Mouse (Mus musculus) spleen, postnatal 14 days (tissue): ENCODE measurements around the gene Nelfe.
A peak's percentile ranks its signal among the peaks of the same experiment; 100 is the strongest.
"Not testable (repeated sequence)": the region's sequence is repeated elsewhere in the genome, so short reads cannot be mapped to it uniquely, and the experiment has no call there.

Experiments
- DNase-seq, 2 experiments: peaks; one replicate each; pipeline ENCODE4 v3.0.0; 2021 to 2022; ENCODE audit warnings: low spot score in 2 of 2

Gene Nelfe

GRCm38 (mm10) chr17:34849722-34850516 lies at the start of gene Nelfe, which contains the start of gene Skiv2l:
Nelfe (plus strand) TSS chr17:34850391.
Skiv2l (minus strand) TSS chr17:34850210.
- DNase-seq = peak; percentile 95 to 99

- DNase-seq = not testable (repeated sequence)
Measured at GRCm38 (mm10) chr17:34800781-34801305, 49.3 kb upstream of the Nelfe start.

GRCm38 (mm10) chr17:34802756-34803155 lies 47.4 kb upstream of the Nelfe start:
- DNase-seq = not testable (repeated sequence)

GRCm38 (mm10) chr17:34803367-34803766 lies 46.8 kb upstream of the Nelfe start:
- DNase-seq = not testable (repeated sequence)

- DNase-seq = not testable (repeated sequence)
Measured at GRCm38 (mm10) chr17:34804301-34804700, 45.9 kb upstream of the Nelfe start, which contains the start of gene Cyp21a1. Cyp21a1 (minus strand) TSS chr17:34804561.

GRCm38 (mm10) chr17:34804871-34805562 lies 45.2 kb upstream of the Nelfe start:
- no peak for DNase-seq

- DNase-seq = no peak
Measured at GRCm38 (mm10) chr17:34807176-34807575, 43.0 kb upstream of the Nelfe start.

GRCm38 (mm10) chr17:34808599-34809205 lies 41.5 kb upstream of the Nelfe start:
- no peak for DNase-seq

- not testable (repeated sequence) for DNase-seq
Measured at GRCm38 (mm10) chr17:34810411-34810810, 39.8 kb upstream of the Nelfe start.

- not testable (repeated sequence) for DNase-seq
Measured at GRCm38 (mm10) chr17:34810811-34811210, 39.4 kb upstream of the Nelfe start.

GRCm38 (mm10) chr17:34811275-34811674 lies 38.9 kb upstream of the Nelfe start:
- DNase-seq = no peak

GRCm38 (mm10) chr17:34813747-34814146 lies 36.4 kb upstream of the Nelfe start:
- peak in 1 of 2 experiments; percentile 18 for DNase-seq

GRCm38 (mm10) chr17:34814818-34815370 lies 35.3 kb upstream of the Nelfe start:
- DNase-seq = no peak

- DNase-seq = not testable (repeated sequence)
Measured at GRCm38 (mm10) chr17:34830776-34831175, 19.4 kb upstream of the Nelfe start.

GRCm38 (mm10) chr17:34836155-34836855 lies 13.9 kb upstream of the Nelfe start:
- DNase-seq = no peak

GRCm38 (mm10) chr17:34836856-34837221 lies 13.4 kb upstream of the Nelfe start, which contains the start of the genes Stk19 and Dxo:
Stk19 (minus strand) TSS chr17:34836945.
Dxo (plus strand) TSS chr17:34837019.
- peak; percentile 87 to 93 for DNase-seq

- DNase-seq = no peak
Measured at GRCm38 (mm10) chr17:34837464-34838324, 12.5 kb upstream of the Nelfe start.

- no peak for DNase-seq
Measured at GRCm38 (mm10) chr17:34838785-34839184, 11.4 kb upstream of the Nelfe start.

GRCm38 (mm10) chr17:34840736-34841307 lies 9.4 kb upstream of the Nelfe start:
- DNase-seq = no peak

- no peak for DNase-seq
Measured at GRCm38 (mm10) chr17:34844884-34845283, 5.3 kb upstream of the Nelfe start.
